Mouse (Mus musculus) MEL (cell line): ENCODE measurements at regions not wholly inside any gene's neighbourhood (a gene's known extent, or its start where the extent isn't known, plus 50 kb on each side); places are given as distances from the start of the nearest gene placed in this dataset.

ENCODE experiments used
- CHD2 ChIP-seq: IDR thresholded peaks from 2 replicates; pipeline ENCODE4 v1.6.1; 2011; ENCODE audit warnings: low read length, improper control_type of control experiment
- CTCF ChIP-seq, 3 experiments: IDR thresholded peaks in 2 of 3; conservative IDR thresholded peaks in 1 of 3; 2 replicates each; pipeline ENCODE4 v1.5.1; 2011 to 2012; ENCODE audit warnings: low read length in 3 of 3, low read depth in 2 of 3, mild to moderate bottlenecking in 2 of 3, improper control_type of control experiment in 1 of 3, inconsistent platforms in 1 of 3, mixed read lengths in 1 of 3, moderate library complexity in 1 of 3; ENCODE audit not compliant: control insufficient read depth in 1 of 3, insufficient read depth in 1 of 3, poor library complexity in 1 of 3, severe bottlenecking in 1 of 3
- MAX ChIP-seq: IDR thresholded peaks from 2 replicates; pipeline ENCODE4 v1.6.1; 2011; ENCODE audit warnings: low read length, improper control_type of control experiment
- NELFE ChIP-seq: IDR thresholded peaks from 2 replicates; pipeline ENCODE4 v1.6.1; 2011; ENCODE audit warnings: low read depth, low read length, improper control_type of control experiment

DNA sequence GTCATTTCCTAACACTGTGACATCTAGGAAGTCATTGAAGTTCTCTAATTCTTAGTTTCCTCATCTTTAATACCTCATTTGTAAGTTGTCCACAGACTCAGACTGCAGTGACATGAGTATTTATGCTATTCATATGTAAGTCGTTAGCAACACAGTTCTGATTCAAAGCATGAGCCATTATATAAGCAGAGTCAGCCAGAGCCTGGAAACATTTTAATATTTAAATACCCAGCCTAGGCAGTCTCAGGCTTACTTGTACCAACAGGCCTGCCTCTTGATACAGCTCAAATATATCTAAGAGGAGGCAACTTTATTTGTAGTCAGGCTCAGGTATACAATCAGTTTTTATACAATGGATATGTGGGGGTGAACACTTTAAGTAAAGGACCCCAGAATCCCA, 534.8 kb upstream of the Gm26657 start:
- TF ChIP-seq CTCF (IDR thresholded peaks at IDR 0.05 in 2 of 3, conservative IDR thresholded peaks at IDR 0.05 in 1 of 3; ENCODE audit: control insufficient read depth in 1 of 3, insufficient read depth in 1 of 3, low read depth in 2 of 3, low read length in 3 of 3, poor library complexity in 1 of 3, severe bottlenecking in 1 of 3) = no peak
- no peak for TF ChIP-seq NELFE
- no peak for TF ChIP-seq MAX
- no peak for TF ChIP-seq CHD2
